ENCODE assay signal across 13 mouse cellular contexts in the genomic region with DNA sequence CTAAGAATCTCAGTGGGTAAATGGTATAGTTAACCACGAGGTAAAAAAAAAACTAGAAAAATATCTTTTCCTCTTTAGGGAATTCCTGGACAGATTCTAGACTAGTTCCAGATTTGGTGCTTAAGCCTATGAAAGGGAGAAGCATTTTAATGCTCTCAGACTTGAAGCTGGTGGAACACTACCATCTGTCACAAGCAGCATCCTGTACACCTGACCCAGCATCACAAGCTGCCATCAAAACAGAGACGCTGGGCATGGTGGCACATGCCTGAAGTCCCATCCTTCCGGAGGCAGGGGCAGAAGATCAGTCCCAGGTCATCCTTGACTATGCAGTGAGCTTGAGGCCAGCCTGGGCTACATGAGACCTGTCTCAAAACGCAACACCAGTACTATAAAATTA.
"Had no signal": no experiment of that assay in that cellular context is flagged by ENCODE, and none has a peak within 500 bp of the region (broad histone marks: within the 10 kb centered on the region; RNA-seq: fewer than 3 reads in every experiment).

No protein-coding gene starts in this region.

- H3K36me3 ChIP-seq: limb, embryonic 13.5 days; midbrain, embryonic 12.5 days had no signal

- H3K9ac ChIP-seq: limb, embryonic 13.5 days; liver, embryonic 14.5 days; lung, embryonic 14.5 days; midbrain, embryonic 12.5 days had no signal

- H3K4me2 ChIP-seq: limb, embryonic 13.5 days; lung, embryonic 14.5 days; midbrain, embryonic 12.5 days had no signal

- H3K4me3 ChIP-seq: limb, embryonic 13.5 days; midbrain, embryonic 12.5 days had no signal

- ATAC-seq: midbrain, embryonic 16.5 days had no signal

- H3K9me3 ChIP-seq: limb, embryonic 13.5 days; midbrain, embryonic 12.5 days had no signal

- DNase-seq: kidney, postnatal 14 days; left cerebral cortex, postnatal 4 days; lung, embryonic 14.5 days; lung, postnatal 14 days; right cerebral cortex, adult 18-20 months; right cerebral cortex, postnatal 4 days; spleen, adult 18-20 months; thymus, adult 18-20 months; thymus, postnatal 14 days had no signal

- H3K27ac ChIP-seq: limb, embryonic 13.5 days; liver, embryonic 14.5 days; midbrain, embryonic 12.5 days had no signal

- H3K27me3 ChIP-seq: limb, embryonic 13.5 days had no signal
